Mouse (Mus musculus): ENCODE results near the gene Hsd17b11.

DNA sequence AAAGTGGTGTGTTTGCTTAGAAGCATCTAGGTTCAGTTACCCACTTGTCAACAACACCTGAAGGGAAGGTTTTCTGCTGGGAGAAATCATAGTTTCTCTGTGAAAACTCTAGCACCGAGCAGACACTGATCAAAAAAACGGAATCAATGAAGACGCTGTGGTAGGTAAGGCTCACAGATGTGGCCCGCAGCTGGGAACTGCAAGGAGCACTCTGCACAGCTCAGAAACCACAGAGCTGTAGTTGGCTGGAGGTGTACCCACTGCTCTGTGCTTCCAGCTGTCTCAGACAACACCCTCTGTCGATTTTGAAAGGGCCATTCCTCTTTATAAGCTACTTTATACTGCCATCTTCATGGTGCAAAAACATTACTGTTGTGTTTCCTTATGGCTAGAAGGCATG lies 13.9 kb downstream of the Hsd17b11 start:
- TF ChIP-seq CTCF (conservative IDR thresholded peaks at IDR 0.05; ENCODE audit: low read length) (no peak), NANOG (IDR thresholded peaks at IDR 0.05; ENCODE audit: borderline replicate concordance, low read length) (no peak), POU5F1 (IDR thresholded peaks at IDR 0.05; ENCODE audit: borderline replicate concordance, low read length) (no peak)

Measured in E14TG2a.4 (cell line).